Mouse (Mus musculus): ENCODE measurements around the gene Noct.

DNA sequence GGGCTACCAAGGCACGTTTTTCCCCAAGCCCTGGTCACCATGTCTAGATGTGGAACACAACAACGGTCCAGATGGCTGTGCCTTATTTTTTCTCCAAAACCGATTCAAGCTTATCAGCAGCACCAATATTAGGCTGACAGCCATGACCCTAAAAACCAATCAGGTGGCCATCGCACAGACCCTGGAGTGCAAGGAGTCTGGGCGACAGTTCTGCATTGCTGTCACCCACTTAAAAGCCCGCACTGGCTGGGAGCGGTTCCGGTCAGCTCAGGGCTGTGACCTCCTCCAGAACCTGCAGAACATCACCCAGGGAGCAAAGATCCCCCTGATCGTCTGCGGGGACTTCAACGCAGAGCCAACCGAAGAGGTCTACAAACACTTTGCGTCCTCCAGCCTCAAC, 25.6 kb downstream of the Noct start:
- no peak for TF ChIP-seq POLR2A (IDR thresholded peaks at IDR 0.05; ENCODE audit: insufficient read depth, low read depth, low read length)
- no peak for TF ChIP-seq CTCF (IDR thresholded peaks at IDR 0.05; ENCODE audit: insufficient read depth, low read depth, low read length)
